Mouse (Mus musculus): ENCODE data around the gene Jup.

Gene Jup

DNA sequence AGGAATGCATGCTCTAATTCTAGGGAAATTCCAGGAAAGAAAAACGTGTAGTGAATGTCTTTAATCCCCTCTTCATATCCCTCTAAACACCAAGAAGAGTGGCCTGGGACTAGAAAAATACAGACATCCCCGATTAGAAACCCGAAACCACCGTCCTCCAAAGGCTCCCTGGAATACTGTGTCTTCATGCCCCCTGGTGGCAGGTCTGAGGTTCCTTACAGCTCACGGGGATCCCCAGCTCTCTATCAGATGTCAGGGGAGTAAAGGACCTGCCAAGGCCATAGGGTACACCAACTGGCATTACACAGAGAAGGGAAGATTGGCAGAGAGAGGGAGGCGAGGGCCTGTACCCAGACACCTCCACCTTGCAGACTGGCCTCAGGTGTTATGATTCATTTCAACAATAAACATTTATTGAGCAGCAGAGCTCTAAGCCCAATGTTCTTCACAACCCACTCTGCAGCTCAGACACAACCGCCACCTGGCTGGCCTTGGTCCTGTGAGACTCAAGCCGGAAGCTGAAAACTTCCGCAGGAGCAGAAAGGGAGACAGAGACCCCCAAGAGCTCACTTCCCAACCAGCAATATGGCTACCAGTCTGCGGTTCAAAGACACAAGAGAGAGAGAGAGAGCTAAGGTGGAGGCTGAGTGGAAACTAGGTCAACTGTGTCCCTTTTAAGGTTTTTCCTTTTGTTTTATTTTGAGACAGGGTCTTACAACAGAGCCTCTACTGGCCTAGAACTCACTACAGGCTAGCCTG lies 10.7 kb upstream of the Jup start:
- peak in 1 of 2 experiments; percentile 68 for DNase-seq (ENCODE audit: low spot score in 2 of 2)

DNA sequence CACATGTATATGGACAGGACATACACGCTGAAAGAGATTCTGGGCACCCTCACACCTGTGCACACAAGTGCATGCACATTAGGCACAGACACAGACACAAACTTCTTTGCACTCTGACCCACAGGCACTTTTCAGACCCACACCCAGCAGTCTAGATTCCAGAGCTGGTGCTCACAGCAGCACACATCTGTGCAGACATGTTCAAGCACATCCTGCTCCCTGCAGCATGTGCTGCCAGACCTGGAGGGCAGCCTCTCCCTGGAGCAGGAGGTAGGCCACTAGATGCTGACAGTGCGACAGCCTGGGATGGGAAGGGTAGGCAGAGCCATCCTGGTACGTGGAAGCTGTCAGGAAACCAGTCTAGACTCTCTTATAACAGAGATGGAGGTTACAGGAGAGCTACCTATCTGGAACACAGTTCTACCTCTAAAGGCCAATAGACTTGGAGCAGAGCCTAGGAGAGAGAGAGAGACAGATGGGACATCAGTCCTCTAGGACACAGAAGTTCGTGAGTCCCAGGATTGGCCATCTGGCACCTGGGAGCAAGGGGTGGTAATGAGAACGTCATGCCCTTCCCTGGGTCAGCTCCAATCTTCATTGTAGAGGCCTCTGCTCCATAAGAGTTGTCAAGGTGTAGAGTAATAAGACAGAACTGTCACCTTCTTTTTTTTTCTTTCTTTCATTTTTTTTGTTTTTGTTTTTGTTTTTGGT lies 9.6 kb upstream of the Jup start:
- DNase-seq (ENCODE audit: low spot score in 2 of 2), result no peak

DNA sequence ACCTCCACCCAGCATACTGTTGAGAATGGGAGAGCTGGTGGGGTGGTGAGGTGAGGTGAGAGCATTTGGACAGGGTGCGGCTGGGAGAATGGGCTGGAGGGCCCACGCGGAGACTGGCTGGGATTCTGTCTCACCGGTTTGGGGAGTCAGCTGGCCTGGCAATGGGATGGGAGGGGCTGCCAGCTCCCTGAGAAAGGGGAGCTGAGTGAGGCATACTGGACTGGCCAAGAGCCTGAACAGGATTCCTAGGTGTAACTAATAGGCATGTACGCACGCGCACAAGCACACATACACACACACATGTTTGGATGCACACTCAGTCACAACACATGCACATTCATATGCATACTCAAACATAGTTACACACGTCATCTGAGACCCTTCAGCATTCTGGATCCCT lies 8.7 kb upstream of the Jup start:
- no peak for DNase-seq (ENCODE audit: low spot score in 2 of 2)

DNA sequence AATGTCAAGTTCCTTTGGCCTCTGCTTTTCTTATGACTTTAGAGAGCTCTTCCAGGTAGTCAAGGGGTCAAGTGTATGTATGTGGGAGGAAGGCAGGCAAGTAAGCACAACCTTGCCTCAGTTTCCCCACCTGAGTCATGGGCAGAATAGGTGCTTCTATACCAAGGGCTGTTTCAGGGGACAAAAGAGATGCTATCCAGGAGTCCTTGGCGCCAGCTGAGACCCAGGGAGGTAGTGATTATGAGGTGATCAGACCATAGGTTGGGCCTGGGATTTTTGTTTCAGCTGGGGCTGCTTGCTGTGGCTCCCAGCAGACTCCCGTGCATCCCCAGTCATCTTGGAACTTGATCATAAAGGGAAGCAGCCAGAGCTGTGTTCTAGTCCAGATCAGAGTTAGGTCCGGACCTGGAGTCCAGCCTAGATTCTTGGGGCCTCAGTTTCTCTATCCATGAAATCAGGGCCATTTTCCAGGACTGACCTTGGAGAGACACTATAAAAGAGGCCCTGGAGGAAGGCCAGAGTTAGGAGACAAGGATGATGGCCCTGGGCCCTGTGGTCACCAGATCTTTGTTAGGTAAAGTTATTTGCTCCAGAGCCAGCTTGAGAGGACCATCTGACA lies 7.0 kb upstream of the Jup start:
- no peak for DNase-seq (ENCODE audit: low spot score in 2 of 2)

DNA sequence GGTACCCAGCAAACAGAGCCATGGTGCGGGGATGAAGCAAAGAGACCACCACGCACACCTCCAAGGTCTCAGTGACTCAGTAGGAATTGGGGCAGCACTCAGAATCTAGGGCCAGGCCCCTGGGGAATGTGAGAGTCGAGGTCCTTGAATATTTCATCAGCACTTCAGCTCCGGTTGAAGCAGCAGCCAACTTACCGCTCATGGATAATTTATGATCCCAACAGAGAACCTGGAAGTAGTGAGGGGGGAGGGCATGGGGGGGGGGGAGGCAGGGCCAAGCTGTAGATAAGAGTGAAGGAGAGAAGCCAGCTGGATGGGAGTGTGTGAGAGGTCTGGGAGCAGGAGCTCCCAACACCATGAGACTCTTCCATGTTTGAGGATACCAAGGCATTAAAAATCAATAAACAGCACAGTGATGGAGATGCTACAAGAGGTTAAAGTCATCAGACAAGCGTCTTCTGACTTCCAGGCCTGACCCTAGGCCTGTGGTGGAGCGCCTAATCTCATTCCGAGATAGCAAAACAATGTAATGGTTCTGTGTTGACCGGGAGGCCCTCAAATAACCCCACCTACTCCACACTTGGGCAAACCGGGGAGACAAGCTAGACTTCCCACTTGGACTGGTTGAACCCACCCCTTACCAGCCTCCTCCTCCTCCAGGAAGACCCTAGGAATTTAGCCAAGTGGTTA lies 6.0 kb upstream of the Jup start:
- DNase-seq (ENCODE audit: low spot score in 2 of 2), result no peak

DNA sequence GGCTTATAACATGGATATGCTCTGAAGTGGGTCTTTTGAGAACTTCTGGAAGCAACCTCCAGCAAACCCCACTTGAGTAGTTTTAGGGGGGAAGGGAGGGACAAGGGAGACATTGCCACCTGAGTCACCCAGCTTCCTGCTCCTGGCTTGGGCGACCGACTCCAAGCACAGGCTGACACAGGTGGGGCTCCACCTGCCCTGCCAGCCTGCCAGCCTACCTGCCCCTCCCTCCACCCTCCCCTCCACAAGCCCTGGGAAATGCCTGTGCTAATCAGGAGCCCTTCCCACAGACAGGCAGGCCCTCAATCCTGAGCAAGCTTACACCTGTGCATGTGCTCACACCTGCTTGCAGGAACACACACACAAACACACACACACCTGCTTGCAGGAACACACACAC lies 5.1 kb upstream of the Jup start:
- DNase-seq (ENCODE audit: low spot score in 2 of 2), result no peak

DNA sequence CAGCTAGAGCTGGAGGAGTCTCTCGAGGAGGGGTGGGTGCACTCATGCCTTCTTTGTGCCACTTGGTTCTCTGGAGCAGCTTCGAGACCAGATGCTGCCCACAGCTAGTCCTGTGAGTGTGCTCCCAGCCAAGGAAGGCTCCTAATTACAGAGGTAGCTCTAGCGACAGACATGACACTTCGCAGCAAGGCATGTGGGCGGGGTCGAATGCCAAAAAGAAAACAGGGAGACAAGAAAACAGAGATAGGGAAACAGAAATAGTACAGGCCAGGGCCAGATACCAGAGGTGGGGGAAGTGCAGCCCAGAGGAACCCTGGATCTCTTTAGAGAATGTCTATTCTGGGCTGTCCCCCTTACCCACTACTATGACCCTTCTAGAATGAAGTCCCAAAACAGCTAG lies 4.7 kb upstream of the Jup start:
- DNase-seq (ENCODE audit: low spot score in 2 of 2), result no peak

DNA sequence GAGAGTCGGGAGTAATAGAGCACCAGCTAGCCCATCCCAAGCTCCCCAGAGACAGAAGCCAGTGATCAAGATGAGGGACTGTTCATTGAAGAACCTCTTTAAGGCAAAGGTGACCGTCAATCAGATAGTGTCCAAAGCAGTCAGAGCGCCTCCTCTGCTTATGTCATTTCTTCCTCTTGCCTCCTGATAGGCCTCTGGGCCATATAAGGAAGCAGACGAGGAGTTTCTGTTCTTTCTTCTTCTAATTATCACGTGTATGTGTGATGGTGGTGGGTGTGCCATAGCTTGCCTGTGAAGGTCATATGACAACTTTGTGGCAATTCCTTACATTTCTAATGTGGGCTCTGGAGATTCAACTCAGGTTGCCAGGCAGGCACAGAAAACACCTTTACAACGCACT lies 3.3 kb upstream of the Jup start:
- no peak for DNase-seq (ENCODE audit: low spot score in 2 of 2)

DNA sequence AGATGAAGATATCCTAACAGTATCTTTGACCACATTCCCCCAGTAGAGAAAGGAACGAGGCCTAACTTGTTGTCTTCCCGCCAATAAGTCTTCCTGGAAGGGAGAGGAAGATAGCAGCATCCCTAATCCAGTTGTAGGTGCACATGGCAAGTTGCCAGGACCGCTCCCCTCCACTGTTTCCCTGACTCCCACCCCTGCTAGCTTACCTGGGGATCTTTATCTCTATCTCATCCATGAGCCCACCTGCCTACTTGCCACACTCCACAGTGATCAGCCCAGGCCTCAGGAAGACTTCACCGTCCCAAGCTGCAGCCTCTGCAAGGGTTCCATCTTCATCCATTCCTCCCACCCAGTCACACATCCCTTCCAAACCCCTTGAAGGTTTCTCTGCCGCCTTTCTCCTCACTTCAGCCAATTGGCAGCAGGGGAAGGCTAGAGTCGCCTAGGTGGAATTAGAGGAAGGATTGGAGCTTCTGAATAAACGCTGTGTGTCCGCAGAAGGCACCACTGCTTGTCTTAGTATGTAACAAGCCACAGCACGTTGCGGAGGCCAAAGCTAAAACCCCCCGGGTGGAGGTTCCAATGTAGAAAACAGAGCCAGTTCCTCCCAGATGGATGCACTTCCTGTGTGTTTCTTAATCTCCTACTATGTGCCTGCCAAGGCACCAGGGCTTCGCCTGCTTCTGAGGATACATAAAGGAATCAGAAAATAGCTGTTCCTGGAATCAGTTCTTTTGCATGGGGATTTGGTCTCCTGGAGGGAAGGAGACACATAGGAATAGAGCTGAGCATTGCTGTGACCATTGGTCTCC lies 2.4 kb upstream of the Jup start:
- DNase-seq (ENCODE audit: low spot score in 2 of 2), result no peak

DNA sequence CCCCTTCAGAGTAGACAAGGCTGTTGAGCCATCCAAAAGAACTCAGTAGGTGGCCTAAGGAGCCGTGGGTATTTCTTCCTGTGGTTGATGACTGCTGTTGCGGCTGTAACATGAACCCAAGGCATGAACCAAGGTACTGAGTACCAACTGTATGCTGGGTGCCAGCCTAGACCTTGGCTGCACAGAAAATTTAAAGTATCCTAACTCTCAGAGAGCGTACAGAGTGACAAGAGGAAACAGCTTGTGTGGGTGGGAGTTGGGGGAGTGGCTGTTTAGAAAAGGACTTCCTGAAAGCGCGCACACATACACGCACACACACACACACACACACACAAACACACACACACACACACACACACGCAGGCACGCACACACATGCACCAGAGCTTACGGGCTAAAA lies 1.8 kb upstream of the Jup start:
- DNase-seq (ENCODE audit: low spot score in 2 of 2), result peak in 1 of 2 experiments; percentile 47

DNA sequence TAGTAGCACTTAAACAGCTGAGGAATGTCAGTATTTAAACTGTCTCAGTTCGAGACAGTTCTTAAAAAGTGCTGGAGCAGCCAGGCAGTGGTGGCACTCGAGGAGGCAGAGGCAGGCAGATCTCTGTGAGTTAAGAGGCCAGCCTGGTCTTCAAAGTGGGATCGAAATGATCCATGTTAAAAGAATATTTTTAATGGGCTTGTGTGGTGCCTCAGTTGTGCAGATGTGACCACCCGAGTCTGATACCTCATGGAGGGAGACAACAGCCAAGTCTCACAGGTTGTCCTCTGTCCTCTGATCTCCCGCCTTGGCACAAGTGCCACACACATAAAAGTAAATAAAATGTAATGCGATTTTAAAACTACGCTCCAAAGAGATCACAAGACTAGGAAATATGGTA lies 954 bp upstream of the Jup start:
- DNase-seq (ENCODE audit: low spot score in 2 of 2), result no peak

DNA sequence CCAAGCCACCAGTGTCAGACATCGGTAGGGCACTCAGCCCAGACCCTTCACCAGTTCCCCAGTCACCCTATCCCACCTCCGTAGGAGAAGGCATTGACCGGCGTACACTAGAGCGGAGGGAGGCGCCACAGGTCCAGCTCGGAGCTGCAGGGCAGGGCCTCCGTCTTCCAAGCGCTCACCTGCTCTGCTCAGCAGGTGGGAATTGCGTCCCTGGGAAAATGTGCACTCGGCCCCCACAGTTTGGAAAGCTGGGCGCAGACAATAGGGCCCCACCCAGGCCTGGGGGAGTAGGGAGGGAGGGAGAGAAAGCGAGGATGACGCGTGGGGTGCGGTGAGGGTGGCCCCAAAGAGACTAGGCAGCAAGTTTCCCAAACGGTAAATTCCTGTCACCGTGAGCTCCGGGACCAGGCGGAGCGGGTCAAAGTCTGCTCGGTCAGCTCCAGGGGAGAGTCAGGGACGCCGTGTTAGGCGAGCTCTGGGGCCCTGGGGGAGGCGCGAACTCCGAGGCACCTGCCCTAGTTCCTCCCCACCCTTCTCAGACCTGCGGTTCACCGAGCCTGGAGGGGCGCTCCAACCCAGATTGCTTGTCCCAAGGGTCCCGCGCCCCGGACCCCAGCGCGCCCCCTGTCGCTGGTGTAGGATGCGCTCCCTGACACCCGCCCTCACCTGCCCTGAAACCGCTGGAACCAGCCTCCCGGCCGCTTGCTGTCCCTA lies 520 bp downstream of the Jup start:
- peak; percentile 15 to 57 for DNase-seq (ENCODE audit: low spot score in 2 of 2)

DNA sequence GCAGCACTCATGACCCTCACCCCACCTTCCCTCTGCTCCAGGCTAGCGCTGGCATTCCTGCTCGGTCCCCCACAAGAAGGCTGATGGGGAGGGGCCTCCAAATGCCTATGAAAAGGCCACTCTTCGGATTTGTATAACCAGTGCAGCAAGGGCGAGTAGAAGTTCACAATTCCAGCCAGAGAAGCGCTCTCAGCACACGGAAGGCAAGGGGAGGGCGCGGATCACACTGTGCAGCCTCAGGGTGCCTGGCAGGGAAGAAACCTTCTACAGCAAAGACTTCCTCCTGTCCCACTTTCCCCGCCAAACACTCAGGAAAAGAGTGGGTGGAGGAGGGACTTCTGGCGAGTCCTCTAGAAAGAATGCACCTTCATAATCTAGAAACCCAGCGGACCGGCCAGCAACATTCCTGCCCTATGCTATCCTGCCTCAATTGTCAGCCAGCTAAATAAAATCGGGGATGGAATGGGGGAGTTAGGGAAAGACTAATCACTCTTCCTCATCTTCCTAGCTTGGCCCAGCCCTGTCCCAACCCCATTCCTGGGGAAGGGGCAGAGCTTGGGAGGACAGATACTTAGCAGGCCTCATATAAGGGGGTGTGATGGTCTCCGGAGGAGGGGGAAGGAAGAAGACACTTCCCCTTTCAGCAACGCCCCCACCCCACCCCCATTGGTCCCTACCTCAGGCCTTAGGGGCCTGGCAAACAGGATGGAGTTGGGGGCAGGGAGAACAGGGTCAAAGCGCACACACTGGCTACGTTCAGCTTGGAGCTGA lies 1.5 kb downstream of the Jup start:
- no peak for DNase-seq (ENCODE audit: low spot score in 2 of 2)

DNA sequence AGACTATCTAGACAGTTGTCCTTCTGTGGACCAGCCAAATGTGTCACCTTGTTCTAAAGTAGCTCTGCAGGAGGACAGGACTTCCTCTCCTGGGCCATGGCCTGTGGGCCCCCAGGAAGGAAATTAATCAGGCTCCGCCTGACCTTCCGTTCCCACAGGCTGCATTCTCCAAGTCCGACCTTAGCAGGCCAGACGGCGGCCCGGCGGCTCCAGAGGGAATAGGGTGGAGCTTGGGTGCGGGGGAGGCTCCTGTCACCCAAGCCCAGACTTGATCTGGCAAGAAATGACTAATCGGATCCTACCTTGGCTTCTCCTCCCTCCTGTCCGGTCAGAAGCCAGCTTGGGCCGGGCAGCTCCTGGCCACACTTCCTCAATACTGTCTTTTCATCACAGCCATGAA lies 2.4 kb downstream of the Jup start:
- DNase-seq (ENCODE audit: low spot score in 2 of 2), result no peak

DNA sequence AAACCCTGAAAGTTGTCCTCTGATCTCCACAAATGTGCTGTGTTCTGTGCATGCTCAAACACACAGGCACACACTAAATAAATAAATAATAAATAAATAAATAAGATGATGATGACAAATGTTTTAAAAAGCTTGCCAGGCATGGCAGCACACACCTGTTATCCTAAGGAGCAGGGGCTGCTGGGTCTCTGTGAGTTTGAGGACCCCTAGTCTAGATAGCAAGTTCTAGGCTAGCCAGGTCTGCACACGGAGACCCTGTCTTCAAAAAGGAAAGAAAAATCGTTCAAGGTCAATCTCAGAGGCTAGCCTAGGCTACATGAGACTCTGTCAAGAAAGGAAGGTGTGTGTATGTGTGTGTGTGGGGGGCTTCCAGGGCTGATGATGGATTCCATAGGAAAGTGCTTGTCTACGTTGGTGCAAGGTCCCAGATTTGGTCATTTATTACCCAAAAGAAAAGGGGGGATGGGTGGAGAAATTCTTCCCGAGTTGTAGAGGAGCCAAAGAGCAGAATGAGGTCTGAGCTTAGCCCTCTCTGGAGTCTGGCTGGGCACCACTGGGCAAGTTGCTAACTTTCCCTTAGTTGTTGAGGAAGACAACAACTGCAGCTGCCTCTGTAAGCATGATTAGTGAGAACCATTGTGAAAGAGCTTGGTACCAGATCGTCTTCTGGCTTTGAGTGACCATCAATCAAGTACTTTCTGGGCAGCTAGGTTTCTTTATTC lies 3.0 kb downstream of the Jup start:
- no peak for DNase-seq (ENCODE audit: low spot score in 2 of 2)

DNA sequence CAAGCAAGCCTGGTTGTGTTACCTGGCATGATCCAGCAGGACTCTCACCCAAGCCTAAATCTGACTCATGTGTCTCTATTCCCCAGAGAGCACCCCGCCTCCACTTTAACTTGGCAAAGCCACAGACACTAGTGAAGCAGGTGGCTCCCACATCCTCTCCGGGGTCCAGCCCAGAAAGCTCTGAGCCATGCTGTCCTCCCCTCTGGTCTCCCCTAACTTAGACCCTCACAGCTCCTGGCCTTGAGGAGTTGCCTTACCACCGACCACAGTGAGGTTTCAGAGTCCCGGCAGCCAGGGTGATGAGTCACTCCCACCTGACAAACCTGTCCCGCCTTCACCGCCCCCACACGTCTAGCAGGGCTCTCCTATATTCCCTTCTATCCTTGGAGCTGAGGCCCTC lies 3.8 kb downstream of the Jup start:
- no peak for DNase-seq (ENCODE audit: low spot score in 2 of 2)

DNA sequence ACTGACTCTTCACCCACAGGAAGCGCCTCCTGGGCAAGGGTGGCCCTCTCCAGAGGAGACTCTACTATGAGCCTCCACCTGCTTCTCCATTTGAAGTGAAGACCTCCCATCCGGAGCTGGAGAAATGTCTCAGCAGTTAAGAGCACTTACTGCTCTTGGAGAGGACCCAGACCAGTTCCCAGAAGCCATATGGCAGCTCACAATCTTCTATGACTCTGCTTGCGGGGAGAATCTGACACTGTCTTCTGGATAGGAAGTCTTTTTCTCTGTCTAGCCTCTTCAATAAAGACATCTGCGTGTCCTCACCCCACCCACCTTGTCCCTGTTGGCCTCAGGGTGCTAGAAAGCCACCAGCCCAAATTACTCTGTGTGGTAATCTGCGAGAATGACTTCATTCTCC lies 4.6 kb downstream of the Jup start:
- DNase-seq (ENCODE audit: low spot score in 2 of 2), result no peak

DNA sequence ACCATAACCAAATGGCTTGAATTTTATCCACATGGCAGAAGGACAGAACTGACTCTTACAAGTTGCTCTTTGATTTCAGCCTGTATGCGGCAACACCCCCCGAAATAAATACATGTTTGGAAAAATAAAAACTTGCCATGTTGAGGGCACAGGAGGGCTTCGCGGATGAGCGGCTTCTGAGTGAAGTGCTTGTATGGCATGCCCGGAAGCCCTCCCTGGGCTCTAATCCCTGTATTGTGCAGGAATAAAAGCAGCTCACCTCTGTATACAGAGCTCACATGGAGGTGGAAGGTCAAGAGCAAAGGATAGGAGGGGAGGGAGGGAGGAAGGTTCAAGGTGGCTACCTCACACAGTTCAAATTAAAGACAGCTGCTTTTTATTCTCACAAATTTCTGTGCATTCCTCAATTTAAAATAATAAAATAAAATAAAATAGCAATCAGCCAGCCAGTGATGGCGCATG lies 5.6 kb downstream of the Jup start:
- DNase-seq (ENCODE audit: low spot score in 2 of 2), result no peak

DNA sequence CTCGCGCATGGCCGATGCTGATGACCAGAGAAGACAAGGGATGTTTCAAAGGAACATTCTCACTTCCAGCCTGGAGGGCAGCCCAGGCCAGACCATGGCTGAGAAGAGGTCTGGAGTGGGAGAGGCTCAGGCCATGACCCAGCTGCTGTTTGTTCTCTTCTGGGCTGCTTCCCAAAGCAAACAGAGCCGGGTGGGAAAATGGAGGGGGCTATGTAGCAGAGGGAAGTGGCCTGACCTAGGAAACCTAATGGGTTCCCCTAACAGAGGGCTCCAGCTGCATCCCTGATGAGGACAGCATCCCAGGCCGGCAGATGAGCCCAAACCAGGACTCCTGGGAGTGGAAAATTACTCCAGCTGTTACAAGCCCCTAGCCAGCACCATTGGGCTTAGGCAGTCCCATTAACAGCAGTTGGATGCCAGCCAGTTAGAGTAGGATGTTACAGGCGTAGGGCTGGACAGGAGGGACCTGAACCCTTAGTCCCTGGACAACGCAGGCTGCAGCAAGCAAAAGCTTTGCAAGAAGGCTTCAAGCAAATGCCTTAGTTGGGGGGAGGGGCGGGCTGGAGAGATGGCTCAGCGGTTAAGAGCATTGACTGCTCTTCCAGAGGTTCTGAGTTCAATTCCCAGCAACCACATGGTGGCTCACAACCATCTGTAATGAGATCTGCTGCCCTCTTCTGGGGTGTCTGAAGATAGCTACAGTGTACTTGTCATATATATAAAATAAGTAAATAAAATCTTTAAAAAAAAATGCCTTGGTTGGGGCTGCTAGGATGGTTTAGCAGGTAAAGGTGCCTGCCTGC lies 6.3 kb downstream of the Jup start:
- DNase-seq (ENCODE audit: low spot score in 2 of 2), result no peak

Data from spleen, postnatal 10 days (tissue).